Mouse (Mus musculus) ZHBTc4 (cell line): Measurements from ENCODE around the gene Scgb1b11.
"Not testable (repeated sequence)": the region's sequence is repeated elsewhere in the genome, so short reads cannot be mapped to it uniquely, and the experiment has no call there.

Experiments
- DNase-seq: peaks from one replicate; pipeline ENCODE4 v3.0.0-alpha.2; 2011; ENCODE audit warnings: low read depth, low spot score

Scgb1b11 gene

DNA sequence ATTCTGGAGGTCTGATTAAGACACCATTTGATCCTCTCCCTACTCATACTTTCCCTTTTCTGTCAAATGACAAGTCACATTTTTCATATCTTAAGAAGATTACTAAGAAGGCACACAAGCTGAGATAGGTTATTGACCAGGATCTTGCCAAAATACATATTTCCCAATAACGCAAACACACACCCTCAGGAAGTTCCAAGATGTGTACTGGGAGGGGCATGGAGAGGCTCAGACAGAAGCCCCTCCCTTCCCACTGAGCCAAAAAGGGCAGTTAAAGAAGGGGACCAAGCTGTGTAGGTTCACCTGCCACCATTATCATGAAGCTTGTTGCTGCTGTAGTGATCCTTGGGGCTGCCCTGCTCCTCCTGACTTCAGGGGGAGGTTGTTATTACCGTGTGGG is at the start of gene Scgb1b11:
Scgb1b11 (plus strand) TSS at position 301 of the 400 bp plus-strand sequence.
- not testable (repeated sequence) for DNase-seq

DNA sequence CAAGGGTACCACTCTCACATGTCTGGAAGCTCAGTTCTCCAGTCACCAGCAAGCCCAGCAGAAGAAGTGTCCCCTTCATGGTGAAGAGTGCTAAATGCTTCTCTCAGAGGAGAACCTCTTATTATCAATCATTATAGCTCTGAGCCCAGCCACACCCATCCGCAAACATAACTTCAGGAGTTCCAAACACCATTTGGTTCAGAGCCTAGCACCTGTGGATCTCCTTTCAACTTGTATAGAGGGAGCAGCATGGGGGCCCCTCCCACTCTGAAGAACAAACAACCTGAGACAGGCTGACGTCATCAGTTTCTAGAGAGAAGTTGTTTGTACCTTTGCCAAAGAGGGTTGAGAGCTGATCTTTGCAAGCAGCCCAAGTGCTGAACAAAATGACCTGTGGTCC is 11.6 kb upstream of the Scgb1b11 start, which contains the start of gene Scgb2b11:
Scgb2b11 (minus strand) TSS at position 101 of the 400 bp plus-strand sequence.
- DNase-seq, result not testable (repeated sequence)
